Mouse (Mus musculus) adrenal gland (tissue): ENCODE data around the gene G3bp1.

Experiments used
- intact Hi-C: fragments of 180-260 bp; cut with DNase I; formaldehyde crosslinking; loops from one replicate; pipeline ENCODE4 v1.15.1; 2025

The G3bp1 gene

GRCm38 (mm10) chr11:55462149-55462548 is 7.3 kb upstream of the G3bp1 start:
- intact Hi-C loops = no loop called here

- intact Hi-C loops = no loop called here
These were observed 4.8 kb upstream of the G3bp1 start for GRCm38 (mm10) chr11:55464707-55465106.

- intact Hi-C loops = no loop called here
These were observed 4.3 kb upstream of the G3bp1 start for GRCm38 (mm10) chr11:55465177-55465576.

- intact Hi-C loops = no loop called here
These were observed 1.5 kb upstream of the G3bp1 start for GRCm38 (mm10) chr11:55468012-55468411.

GRCm38 (mm10) chr11:55468611-55469047 is 856 bp upstream of the G3bp1 start:
- intact Hi-C loops = no loop called here

GRCm38 (mm10) chr11:55469923-55470691 is 622 bp downstream of the G3bp1 start:
- intact Hi-C loops = no loop called here

GRCm38 (mm10) chr11:55470761-55471160 is 1.3 kb downstream of the G3bp1 start:
- intact Hi-C loops = no loop called here

GRCm38 (mm10) chr11:55471467-55471866 is 2.0 kb downstream of the G3bp1 start:
- intact Hi-C loops = no loop called here

GRCm38 (mm10) chr11:55473219-55473618 is 3.7 kb downstream of the G3bp1 start:
- intact Hi-C loops = no loop called here

- intact Hi-C loops = no loop called here
These were observed 16.0 kb downstream of the G3bp1 start for GRCm38 (mm10) chr11:55485443-55485842.

- intact Hi-C loops = no loop called here
These were observed 26.7 kb downstream of the G3bp1 start for GRCm38 (mm10) chr11:55496158-55496557.

- intact Hi-C loops = no loop called here
These were observed 28.4 kb downstream of the G3bp1 start for GRCm38 (mm10) chr11:55497885-55498284.

GRCm38 (mm10) chr11:55501955-55502531 is 32.6 kb downstream of the G3bp1 start:
- intact Hi-C loops = no loop called here

GRCm38 (mm10) chr11:55502886-55503285 is 33.4 kb downstream of the G3bp1 start:
- intact Hi-C loops = no loop called here

- intact Hi-C loops = no loop called here
These were observed 36.0 kb downstream of the G3bp1 start for GRCm38 (mm10) chr11:55505485-55505884.

GRCm38 (mm10) chr11:55511374-55511773 is 41.9 kb downstream of the G3bp1 start:
- intact Hi-C loops = no loop called here

- intact Hi-C loops = loop anchor here (2.0 to 5.0 kb wide), 2 partner anchors 470 to 589 kb away; no protein-coding TSS in a partner anchor
These were observed 48.2 kb downstream of the G3bp1 start for GRCm38 (mm10) chr11:55517666-55518065.

GRCm38 (mm10) chr11:55518806-55519674 is 49.6 kb downstream of the G3bp1 start:
- intact Hi-C loops = loop anchor here (2.0 to 5.0 kb wide), 2 partner anchors 468 to 588 kb away; no protein-coding TSS in a partner anchor

GRCm38 (mm10) chr11:55530741-55531140 is 61.3 kb downstream of the G3bp1 start:
- intact Hi-C loops = no loop called here

GRCm38 (mm10) chr11:55533378-55533777 is 63.9 kb downstream of the G3bp1 start:
- intact Hi-C loops = no loop called here

- intact Hi-C loops = no loop called here
These were observed 65.3 kb downstream of the G3bp1 start for GRCm38 (mm10) chr11:55534766-55535165.

- intact Hi-C loops = no loop called here
These were observed 72.6 kb downstream of the G3bp1 start for GRCm38 (mm10) chr11:55542128-55542527.
